Mouse (Mus musculus) limb, embryonic 10.5 days (tissue): ENCODE results near the gene Gm20721. TPM values are rescaled to one million over a fixed set of nuclear protein-coding genes. Genes with fewer than 3 reads are reported as not detected.

Experiments
- DNase-seq: peaks from one replicate; pipeline ENCODE4 v3.0.0-alpha.2; 2017; ENCODE audit warnings: low spot score
- H3K27ac ChIP-seq: fragments of 300-500 bp; sonication (generic); 2 replicates; pipeline ENCODE4 v1.5.1; 2016; ENCODE audit warnings: mild to moderate bottlenecking
- H3K27me3 ChIP-seq: fragments of 300-500 bp; sonication (generic); 2 replicates; pipeline ENCODE4 v1.6.1; 2016; ENCODE audit warnings: low read depth, mild to moderate bottlenecking; ENCODE audit not compliant: poor library complexity, severe bottlenecking
- H3K36me3 ChIP-seq: fragments of 300-500 bp; sonication (generic); 2 replicates; pipeline ENCODE4 v1.6.1; 2016; ENCODE audit warnings: mild to moderate bottlenecking, moderate library complexity
- H3K4me1 ChIP-seq: fragments of 300-500 bp; sonication (generic); 2 replicates; pipeline ENCODE4 v1.6.1; 2016
- H3K4me3 ChIP-seq: fragments of 300-500 bp; sonication (generic); 2 replicates; pipeline ENCODE4 v1.5.1; 2016; ENCODE audit warnings: mild to moderate bottlenecking, moderate library complexity
- H3K9me3 ChIP-seq: fragments of 300-500 bp; sonication (generic); replicated peaks from 2 replicates; pipeline ENCODE4 v1.6.1; 2016; ENCODE audit warnings: mild to moderate bottlenecking
- WGBS: fragments of 180-500 bp; shearing (Covaris S2); methylation state at CpG from one replicate; pipeline ENCODE4 v1.1.7; 2016; 5-methylcytosine and 5-hydroxymethylcytosine counted together
- polyA plus RNA-seq: library from polyadenylated mRNA; unstranded; fragments of >200 nt; fragmentation: Nextera tagmentation; extraction: Ambion mirVana; gene quantifications from 2 replicates; pipeline ENCODE4 v1.2.1, GENCODE M21; 2016

The Gm20721 gene
- polyA plus RNA-seq, 1 experiment from 2014 or later, result 14.9 TPM

DNA sequence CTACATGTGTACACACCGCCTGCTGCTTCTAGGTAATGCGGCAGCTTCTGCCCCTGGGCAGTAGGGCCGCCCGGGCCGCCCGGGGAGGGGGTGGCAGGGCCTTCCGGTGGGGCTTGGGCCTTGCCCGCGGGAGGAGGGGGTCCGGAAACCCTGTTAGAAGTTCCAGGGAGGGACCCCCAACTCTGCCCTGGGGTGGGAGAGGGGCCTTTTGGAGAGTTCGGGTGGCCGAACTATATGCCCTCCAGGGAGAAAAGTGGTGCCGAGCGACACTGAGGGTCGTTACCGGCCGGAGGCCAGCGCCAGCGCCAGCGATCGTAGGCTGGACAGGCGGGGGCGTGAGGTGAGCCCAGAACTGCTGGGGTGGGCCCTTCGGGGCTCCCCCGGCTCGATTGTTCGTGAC, 46.3 kb downstream of the Gm20721 start:
- peaks cover 35% of the 10 kb centered on the region for H3K9me3 ChIP-seq
- peak; percentile 39 for DNase-seq
- peaks cover 16% of the 10 kb centered on the region for H3K36me3 ChIP-seq
- WGBS, result 63% methylated on average over 27 of the region's 27 CpGs
- peak overlapping the region; percentile 52 for H3K4me3 ChIP-seq
- H3K27ac ChIP-seq, result peak overlapping the region; percentile 32; the same call in 1 of the 2 replicates
- peaks cover 42% of the 10 kb centered on the region for H3K27me3 ChIP-seq
- H3K4me1 ChIP-seq, result peaks cover 26% of the 10 kb centered on the region

DNA sequence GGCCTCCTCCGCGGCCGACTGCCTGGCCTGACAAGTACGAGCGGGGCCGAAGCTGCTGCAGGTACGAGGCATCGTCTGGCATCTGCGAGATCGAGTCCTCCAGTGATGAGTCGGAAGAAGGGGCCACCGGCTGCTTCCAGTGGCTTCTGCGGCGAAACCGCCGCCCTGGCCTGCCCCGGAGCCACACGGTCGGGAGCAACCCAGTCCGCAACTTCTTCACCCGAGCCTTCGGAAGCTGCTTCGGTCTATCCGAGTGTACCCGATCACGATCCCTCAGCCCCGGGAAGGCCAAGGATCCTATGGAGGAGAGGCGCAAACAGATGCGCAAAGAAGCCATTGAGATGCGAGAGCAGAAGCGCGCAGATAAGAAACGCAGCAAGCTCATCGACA, 46.7 kb downstream of the Gm20721 start:
- Histone ChIP-seq H3K27me3 (peaks cover 42% of the 10 kb centered on the region), H3K27ac (no peak overlapping the region), H3K4me1 (peaks cover 26% of the 10 kb centered on the region), H3K9me3 (peaks cover 39% of the 10 kb centered on the region), H3K4me3 (peak overlapping the region; percentile 52), H3K36me3 (peaks cover 16% of the 10 kb centered on the region)
- peak; percentile 50 for DNase-seq
- WGBS, result 49% methylated on average over 34 of the region's 34 CpGs

DNA sequence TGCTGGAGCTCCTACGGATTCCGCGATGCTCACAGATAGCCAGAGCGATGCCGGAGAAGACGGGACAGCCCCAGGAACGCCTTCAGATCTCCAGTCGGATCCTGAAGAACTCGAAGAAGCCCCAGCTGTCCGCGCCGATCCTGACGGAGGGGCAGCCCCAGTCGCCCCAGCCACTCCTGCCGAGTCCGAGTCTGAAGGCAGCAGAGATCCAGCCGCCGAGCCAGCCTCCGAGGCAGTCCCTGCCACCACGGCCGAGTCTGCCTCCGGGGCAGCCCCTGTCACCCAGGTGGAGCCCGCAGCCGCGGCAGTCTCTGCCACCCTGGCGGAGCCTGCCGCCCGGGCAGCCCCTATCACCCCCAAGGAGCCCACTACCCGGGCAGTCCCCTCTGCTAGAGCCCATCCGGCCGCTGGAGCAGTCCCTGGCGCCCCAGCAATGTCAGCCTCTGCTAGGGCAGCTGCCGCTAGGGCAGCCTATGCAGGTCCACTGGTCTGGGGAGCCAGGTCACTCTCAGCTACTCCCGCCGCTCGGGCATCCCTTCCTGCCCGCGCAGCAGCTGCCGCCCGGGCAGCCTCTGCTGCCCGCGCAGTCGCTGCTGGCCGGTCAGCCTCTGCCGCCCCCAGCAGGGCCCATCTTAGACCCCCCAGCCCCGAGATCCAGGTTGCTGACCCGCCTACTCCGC, 47.3 kb downstream of the Gm20721 start:
- Histone ChIP-seq H3K4me1 (peaks cover 26% of the 10 kb centered on the region), H3K27ac (no peak overlapping the region), H3K9me3 (peaks cover 40% of the 10 kb centered on the region), H3K36me3 (peaks cover 16% of the 10 kb centered on the region), H3K4me3 (peak overlapping the region; percentile 52), H3K27me3 (peaks cover 42% of the 10 kb centered on the region)
- 46% methylated on average over 48 of the region's 48 CpGs for WGBS
- peak; percentile 52 for DNase-seq

DNA sequence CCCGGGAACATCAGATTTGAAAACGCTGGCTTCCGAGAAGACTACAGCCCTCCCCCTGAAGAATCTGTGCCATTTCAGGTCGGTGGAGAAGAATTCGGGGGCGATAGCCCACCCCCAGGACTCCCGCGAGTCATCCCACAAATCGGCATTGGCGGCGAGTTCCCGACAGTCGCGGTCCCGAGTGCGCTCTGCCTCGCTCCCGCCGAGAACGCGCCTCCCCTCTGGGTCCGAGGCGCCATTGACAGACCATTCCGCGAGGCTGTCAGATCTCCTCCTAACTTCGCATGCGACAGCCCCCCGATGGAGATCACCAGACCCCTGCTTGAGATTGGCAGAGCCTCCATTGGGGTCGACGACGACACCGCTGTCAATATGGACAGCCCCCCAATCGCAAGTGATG, 48.0 kb downstream of the Gm20721 start:
- 53% methylated on average over 33 of the region's 33 CpGs for WGBS
- Histone ChIP-seq H3K4me3 (peak overlapping the region; percentile 52), H3K4me1 (peaks cover 28% of the 10 kb centered on the region), H3K36me3 (peaks cover 18% of the 10 kb centered on the region), H3K27ac (no peak overlapping the region), H3K9me3 (peaks cover 40% of the 10 kb centered on the region), H3K27me3 (peaks cover 42% of the 10 kb centered on the region)
- no peak for DNase-seq

DNA sequence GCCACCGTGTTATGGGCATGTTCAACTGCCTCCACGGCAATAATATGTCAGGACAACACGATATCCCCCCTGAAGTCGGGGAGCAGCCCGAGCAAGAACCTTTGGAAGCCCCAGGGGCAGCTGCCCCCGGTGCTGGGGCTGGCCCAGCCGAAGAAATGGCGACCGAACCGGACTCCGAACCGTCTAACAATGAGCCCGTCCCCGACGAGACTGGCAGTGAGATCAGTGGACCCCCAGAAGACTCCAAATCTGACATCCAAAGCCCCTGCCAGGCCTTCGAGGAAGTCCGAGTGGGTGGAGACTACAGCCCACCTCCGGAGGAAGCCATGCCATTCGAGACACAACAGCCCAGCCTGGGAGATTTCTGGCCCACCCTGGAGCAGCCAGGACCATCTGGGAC, 48.7 kb downstream of the Gm20721 start:
- peaks cover 24% of the 10 kb centered on the region for H3K36me3 ChIP-seq

DNA sequence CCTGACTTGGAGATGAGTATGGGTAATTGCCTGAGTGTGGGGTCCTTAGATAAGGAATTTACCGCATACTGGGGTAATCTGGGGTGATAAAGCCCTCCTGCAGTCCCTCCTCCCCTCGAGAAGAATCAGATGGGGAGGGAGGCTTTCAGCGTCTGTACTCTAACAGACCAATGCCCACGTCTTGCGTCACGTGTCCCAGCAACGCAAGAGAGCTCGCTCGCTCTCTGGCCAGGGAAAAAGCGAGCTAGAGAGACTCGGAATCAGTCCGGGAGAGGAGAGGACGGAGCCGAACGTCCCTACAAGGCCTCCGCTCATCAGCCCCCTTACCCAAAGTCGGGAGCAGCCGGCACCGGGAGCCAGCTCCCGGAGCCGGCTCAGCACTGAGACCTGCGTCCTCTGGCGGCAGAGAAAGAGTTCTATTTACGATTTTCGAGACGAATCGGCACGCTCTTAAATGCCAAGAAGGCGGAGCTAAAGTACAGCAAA, 49.4 kb downstream of the Gm20721 start:
- peaks cover 41% of the 10 kb centered on the region for H3K4me1 ChIP-seq
- no peak overlapping the region for H3K27ac ChIP-seq
- WGBS, result 49% methylated on average over 29 of the region's 29 CpGs
- H3K9me3 ChIP-seq, result peaks cover 40% of the 10 kb centered on the region
- H3K4me3 ChIP-seq, result peak overlapping the region; percentile 68; the same call in 1 of the 2 replicates
- DNase-seq, result peak; percentile 56
- peaks cover 42% of the 10 kb centered on the region for H3K27me3 ChIP-seq
- peaks cover 31% of the 10 kb centered on the region for H3K36me3 ChIP-seq

More for the DNA sequence above, 48.7 kb downstream of the Gm20721 start:
- no peak for DNase-seq
- Histone ChIP-seq H3K9me3 (peaks cover 40% of the 10 kb centered on the region), H3K27ac (no peak overlapping the region), H3K4me3 (0 out of 2 replicates have a peak overlapping the region, but pooled peaks have one; percentile 52), H3K4me1 (peaks cover 34% of the 10 kb centered on the region), H3K27me3 (peaks cover 42% of the 10 kb centered on the region)
- 63% methylated on average over 19 of the region's 19 CpGs for WGBS

DNA sequence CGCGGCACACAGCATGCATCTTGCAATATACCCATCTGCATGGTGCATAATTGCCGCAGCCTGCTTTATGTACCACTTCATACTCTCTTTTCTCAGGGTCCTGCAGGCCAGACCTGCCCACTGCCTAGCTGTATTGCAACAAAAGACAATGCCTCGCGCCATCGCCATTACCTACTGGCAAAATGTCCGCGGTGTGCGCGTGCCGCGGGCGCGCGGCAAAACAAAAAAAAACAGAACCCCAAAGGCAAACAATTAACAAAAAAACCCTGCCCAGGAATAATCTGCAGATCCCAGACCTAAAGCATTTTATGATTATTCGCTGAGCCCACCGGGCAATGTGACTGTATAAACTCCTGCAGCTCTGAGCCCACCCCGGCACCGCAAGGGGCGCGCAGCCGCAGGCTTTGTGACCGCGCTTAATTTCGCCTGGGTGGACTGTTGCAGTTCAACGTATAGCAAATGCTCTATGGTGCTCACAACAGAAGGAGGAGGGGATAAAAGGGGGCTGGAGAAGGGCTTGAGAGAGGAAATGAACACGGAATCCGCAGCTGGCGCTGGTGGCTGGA, 50.5 kb downstream of the Gm20721 start:
- Histone ChIP-seq H3K4me3 (peak overlapping the region; percentile 68), H3K27ac (peak overlapping the region; percentile 94), H3K4me1 (peaks cover 53% of the 10 kb centered on the region), H3K27me3 (peaks cover 41% of the 10 kb centered on the region), H3K36me3 (peaks cover 41% of the 10 kb centered on the region), H3K9me3 (peaks cover 40% of the 10 kb centered on the region)
- WGBS, result 62% methylated on average over 29 of the region's 29 CpGs
- peak; percentile 59 for DNase-seq

DNA sequence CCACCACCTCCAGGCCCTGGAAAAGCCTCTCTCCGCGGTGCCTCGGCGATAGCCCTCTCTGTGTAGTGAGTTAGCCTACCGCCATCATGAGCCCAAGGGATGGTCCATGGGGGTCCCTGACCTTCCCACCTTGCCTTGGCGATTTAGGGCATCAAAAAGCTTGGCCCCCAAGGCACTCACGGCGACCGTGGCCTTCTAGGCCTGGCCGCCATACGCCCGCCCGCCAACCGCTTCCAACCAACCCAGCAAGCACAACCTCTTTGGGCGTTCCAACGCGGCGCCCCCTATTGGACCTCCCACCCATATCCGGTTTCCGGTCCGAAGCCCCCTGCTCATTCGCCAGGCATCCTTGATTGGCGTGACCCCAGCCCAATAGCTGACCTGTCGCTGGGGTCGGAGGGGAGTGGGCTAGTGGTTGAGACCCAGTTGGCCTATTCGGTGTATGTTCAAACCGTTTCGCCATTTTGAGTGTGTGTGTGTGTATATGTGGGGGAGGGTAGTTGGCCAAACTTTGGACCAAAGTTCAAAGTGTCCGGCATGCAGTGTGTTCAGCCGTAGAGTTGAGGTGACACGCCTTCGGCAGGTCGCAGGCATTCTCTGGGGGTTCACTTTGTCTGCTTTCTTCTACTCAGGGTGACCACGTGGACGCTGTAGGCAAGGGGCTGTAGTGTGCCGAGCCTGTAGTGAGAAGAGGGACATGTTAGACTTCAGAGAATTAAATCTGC, 51.2 kb downstream of the Gm20721 start:
- Histone ChIP-seq H3K4me1 (peaks cover 50% of the 10 kb centered on the region), H3K27me3 (peaks cover 35% of the 10 kb centered on the region), H3K4me3 (peak overlapping the region; percentile 68), H3K9me3 (peaks cover 39% of the 10 kb centered on the region), H3K36me3 (peaks cover 47% of the 10 kb centered on the region), H3K27ac (peak overlapping the region; percentile 94)
- 56% methylated on average over 36 of the region's 36 CpGs for WGBS
- DNase-seq, result peak; percentile 89

DNA sequence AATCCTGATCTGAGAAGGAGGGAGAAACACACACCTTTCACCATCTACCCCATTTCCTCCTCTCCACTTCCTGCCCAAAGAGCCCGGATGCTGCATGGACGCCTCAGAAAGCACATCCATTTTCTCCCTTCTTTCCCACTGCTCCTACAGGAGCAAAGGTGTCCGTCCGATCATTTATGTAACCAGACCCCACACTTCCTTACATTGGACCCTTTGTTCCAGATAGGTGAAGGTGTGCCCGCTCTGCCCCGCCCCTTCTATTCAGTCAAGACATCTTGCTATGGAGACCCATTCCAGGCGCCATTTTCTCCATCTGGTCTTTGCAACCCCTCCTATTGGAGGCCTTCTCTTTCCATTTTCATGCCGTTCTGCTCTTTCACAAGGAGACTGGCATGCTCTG, 52.1 kb downstream of the Gm20721 start:
- Histone ChIP-seq H3K9me3 (peaks cover 30% of the 10 kb centered on the region), H3K27me3 (peaks cover 26% of the 10 kb centered on the region), H3K4me1 (peaks cover 41% of the 10 kb centered on the region), H3K27ac (peak overlapping the region; percentile 94), H3K4me3 (peak overlapping the region; percentile 68), H3K36me3 (peaks cover 47% of the 10 kb centered on the region)
- DNase-seq, result peak; percentile 63
- 49% methylated on average over 8 of the region's 8 CpGs for WGBS

DNA sequence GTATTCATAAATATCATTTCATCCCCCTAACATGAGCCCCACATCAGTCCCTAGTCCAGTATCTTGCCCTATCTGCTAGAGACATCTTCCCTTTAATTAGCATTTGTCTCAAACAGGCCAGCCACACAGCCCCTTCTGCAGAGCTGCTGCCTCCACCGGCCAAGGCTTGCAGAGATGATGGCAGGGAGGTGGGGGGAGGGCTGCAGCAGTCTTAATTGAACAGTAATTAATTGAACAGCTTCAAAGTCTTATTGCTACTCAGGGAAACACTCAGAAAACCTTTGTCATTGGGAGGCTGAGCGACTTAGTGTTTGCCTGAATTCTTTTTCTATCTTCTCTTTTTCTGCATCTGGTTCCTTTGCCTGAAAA, 54.9 kb downstream of the Gm20721 start:
- WGBS, result 42% methylated on average over 2 of the region's 2 CpGs
- 0 out of 2 replicates have a peak overlapping the region, but pooled peaks have one; percentile 46 for H3K27ac ChIP-seq
- DNase-seq, result no peak
- H3K9me3 ChIP-seq, result peaks cover 8% of the 10 kb centered on the region
- peaks cover 69% of the 10 kb centered on the region for H3K36me3 ChIP-seq
- H3K27me3 ChIP-seq, result peaks cover 24% of the 10 kb centered on the region
- H3K4me3 ChIP-seq, result peak overlapping the region; percentile 45
- peaks cover 35% of the 10 kb centered on the region for H3K4me1 ChIP-seq

DNA sequence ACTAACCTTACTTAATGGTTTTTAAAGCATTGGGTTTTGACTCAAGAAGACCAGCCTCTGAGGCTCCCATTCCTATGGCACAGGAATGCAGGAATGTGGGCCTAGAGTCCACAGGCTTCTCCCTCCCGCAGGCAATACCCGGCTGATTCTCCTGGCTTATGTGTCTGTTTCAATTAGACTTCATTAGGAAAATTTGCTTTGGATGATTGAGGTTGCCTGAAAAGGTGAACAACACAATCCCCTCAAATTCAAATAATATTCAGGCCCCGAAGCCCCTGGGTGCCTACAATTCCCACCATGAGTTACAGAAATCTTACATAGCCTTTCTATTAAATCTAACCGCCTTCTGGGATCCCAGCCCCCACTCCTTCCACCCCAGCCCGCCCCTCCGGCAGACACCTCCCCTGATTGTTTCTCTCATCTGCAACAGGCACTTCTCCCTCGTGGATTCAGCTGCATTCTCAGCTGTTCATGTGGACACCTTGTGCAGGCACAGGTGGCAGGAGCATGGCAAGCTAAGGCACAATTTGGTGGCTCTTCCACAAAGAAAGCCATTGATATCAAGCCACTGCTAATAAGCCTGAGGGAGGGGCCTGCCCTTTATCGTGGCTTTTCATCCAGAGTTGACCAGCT, 55.4 kb downstream of the Gm20721 start:
- no peak overlapping the region for H3K27ac ChIP-seq
- H3K27me3 ChIP-seq, result peaks cover 29% of the 10 kb centered on the region
- peaks cover 74% of the 10 kb centered on the region for H3K36me3 ChIP-seq
- DNase-seq, result no peak
- peaks cover 37% of the 10 kb centered on the region for H3K4me1 ChIP-seq
- 71% methylated on average over 8 of the region's 8 CpGs for WGBS
- peaks cover 8% of the 10 kb centered on the region for H3K9me3 ChIP-seq
- H3K4me3 ChIP-seq, result peak overlapping the region; percentile 45

DNA sequence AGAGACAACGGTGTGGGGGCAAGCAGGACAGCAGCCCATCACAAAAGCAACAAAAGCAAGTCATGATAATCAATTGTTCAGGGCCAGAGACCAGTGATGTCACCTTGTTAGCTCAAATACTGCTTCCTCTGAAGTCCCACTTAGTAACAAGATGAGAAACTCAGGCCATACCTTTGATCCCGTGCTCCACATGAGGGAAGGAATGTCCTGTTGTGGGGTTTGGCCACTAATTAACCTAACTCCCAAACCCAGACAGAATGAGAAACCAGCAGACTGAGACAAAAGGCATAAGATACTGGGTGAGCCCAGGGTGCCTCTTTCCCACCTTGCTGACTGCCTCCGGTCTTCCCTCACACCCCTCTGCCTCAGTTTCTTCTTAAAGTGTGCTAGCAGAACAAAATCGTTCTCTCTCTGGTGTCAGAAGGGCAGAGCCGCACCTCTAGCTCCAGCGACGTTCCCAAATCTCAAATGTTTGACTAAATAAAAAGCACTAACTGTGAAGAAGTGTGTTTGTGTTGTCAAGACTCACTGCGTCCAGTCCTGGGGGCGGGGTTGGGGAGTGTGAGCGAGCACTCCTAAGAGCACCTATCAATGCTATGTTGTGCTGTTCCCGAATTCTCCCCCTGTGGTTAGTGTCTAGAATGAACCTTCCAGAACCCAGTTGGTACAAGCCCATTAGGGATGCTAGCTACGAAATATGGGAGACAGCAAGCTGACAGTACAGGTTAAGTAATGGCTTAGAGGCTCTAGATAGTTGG, 57.7 kb downstream of the Gm20721 start:
- H3K27ac ChIP-seq, result no peak overlapping the region
- H3K27me3 ChIP-seq, result peaks cover 52% of the 10 kb centered on the region
- H3K4me1 ChIP-seq, result peaks cover 56% of the 10 kb centered on the region
- no peak overlapping the region for H3K4me3 ChIP-seq
- H3K9me3 ChIP-seq, result peaks cover 11% of the 10 kb centered on the region; the same call in 1 of the 2 replicates
- 44% methylated on average over 12 of the region's 12 CpGs for WGBS
- peaks cover 96% of the 10 kb centered on the region for H3K36me3 ChIP-seq
- no peak for DNase-seq
